Mouse (Mus musculus) MEL (cell line): ENCODE results near the gene Scpep1. TPM values are rescaled to one million over a fixed set of nuclear protein-coding genes. Genes with fewer than 3 reads are reported as not detected.

ENCODE experiments used
- DNase-seq: peaks from one replicate; pipeline ENCODE4 v3.0.0; 2011; ENCODE audit warnings: low read depth, low spot score
- H3K27ac ChIP-seq: 2 replicates; pipeline ENCODE4 v1.5.1; 2012; ENCODE audit warnings: low read depth, mild to moderate bottlenecking, control low read depth, low read length, moderate library complexity; ENCODE audit not compliant: control insufficient read depth
- H3K27me3 ChIP-seq, 2 experiments: fragments of 150-350 bp in 1 of 2; sonication (generic) in 1 of 2; 2 replicates each; pipeline ENCODE4 v1.6.1; 2012; ENCODE audit warnings: low read length in 2 of 2, mild to moderate bottlenecking in 2 of 2, improper control_type of control experiment in 1 of 2, moderate library complexity in 1 of 2; ENCODE audit not compliant: insufficient read depth in 2 of 2, control insufficient read depth in 1 of 2
- H3K36me3 ChIP-seq, 2 experiments: 2 replicates each; pipeline ENCODE4 v1.6.1; 2012 to 2014; ENCODE audit warnings: low read length in 2 of 2, improper control_type of control experiment in 1 of 2, inconsistent platforms in 1 of 2, mild to moderate bottlenecking in 1 of 2; ENCODE audit not compliant: insufficient read depth in 2 of 2, control insufficient read depth in 1 of 2
- H3K4me1 ChIP-seq, 2 experiments: fragments of 150-350 bp in 1 of 2; sonication (generic) in 1 of 2; 2 replicates each; pipeline ENCODE4 v1.6.1; 2012; ENCODE audit warnings: low read length in 2 of 2, improper control_type of control experiment in 1 of 2, mild to moderate bottlenecking in 1 of 2; ENCODE audit not compliant: insufficient read depth in 2 of 2, control insufficient read depth in 1 of 2
- H3K4me3 ChIP-seq, 2 experiments: fragments of 150-350 bp in 1 of 2; sonication (generic) in 1 of 2; 2 replicates each; pipeline ENCODE4 v1.5.1; 2012; ENCODE audit warnings: low read depth in 2 of 2, low read length in 2 of 2, mild to moderate bottlenecking in 2 of 2, moderate library complexity in 2 of 2, control low read depth in 1 of 2, improper control_type of control experiment in 1 of 2; ENCODE audit not compliant: control insufficient read depth in 1 of 2, insufficient read depth in 1 of 2
- H3K79me2 ChIP-seq: 2 replicates; pipeline ENCODE4 v1.6.1; 2012; ENCODE audit warnings: mild to moderate bottlenecking, low read length, moderate library complexity; ENCODE audit not compliant: control insufficient read depth, poor library complexity, insufficient read depth
- H3K9ac ChIP-seq: 2 replicates; pipeline ENCODE4 v1.6.1; 2012; ENCODE audit warnings: low read depth, mild to moderate bottlenecking, control low read depth, low read length, moderate library complexity; ENCODE audit not compliant: control insufficient read depth, poor library complexity, severe bottlenecking
- H3K9me3 ChIP-seq: fragments of 150-350 bp; sonication (generic); replicated peaks from 2 replicates; pipeline ENCODE4 v1.6.1; 2012; ENCODE audit warnings: mild to moderate bottlenecking, low read length, improper control_type of control experiment, moderate library complexity; ENCODE audit not compliant: insufficient read depth
- BHLHE40 ChIP-seq: IDR thresholded peaks from 2 replicates; pipeline ENCODE4 v1.6.1; 2012; ENCODE audit warnings: low read depth, mild to moderate bottlenecking, inconsistent platforms, low read length, improper control_type of control experiment, borderline replicate concordance
- CTCF ChIP-seq, 3 experiments: IDR thresholded peaks in 2 of 3; conservative IDR thresholded peaks in 1 of 3; 2 replicates each; pipeline ENCODE4 v1.5.1; 2011 to 2012; ENCODE audit warnings: low read length in 3 of 3, low read depth in 2 of 3, mild to moderate bottlenecking in 2 of 3, improper control_type of control experiment in 1 of 3, inconsistent platforms in 1 of 3, mixed read lengths in 1 of 3, moderate library complexity in 1 of 3; ENCODE audit not compliant: control insufficient read depth in 1 of 3, insufficient read depth in 1 of 3, poor library complexity in 1 of 3, severe bottlenecking in 1 of 3
- E2F4 ChIP-seq: IDR thresholded peaks from 2 replicates; pipeline ENCODE4 v1.6.1; 2011; ENCODE audit warnings: low read depth, low read length, improper control_type of control experiment, borderline replicate concordance
- ETS1 ChIP-seq: IDR thresholded peaks from 2 replicates; pipeline ENCODE4 v1.6.1; 2012; ENCODE audit warnings: low read depth, mild to moderate bottlenecking, inconsistent platforms, low read length, improper control_type of control experiment, moderate library complexity
- GABPA ChIP-seq: IDR thresholded peaks from 2 replicates; pipeline ENCODE4 v1.6.1; 2012; ENCODE audit warnings: low read depth, mild to moderate bottlenecking, inconsistent platforms, low read length, improper control_type of control experiment, moderate library complexity
- KAT2A ChIP-seq: conservative IDR thresholded peaks from 2 replicates; pipeline ENCODE4 v1.6.1; 2012; ENCODE audit warnings: low read depth, low read length, improper control_type of control experiment, inconsistent platforms
- MAX ChIP-seq: IDR thresholded peaks from 2 replicates; pipeline ENCODE4 v1.6.1; 2011; ENCODE audit warnings: low read length, improper control_type of control experiment
- MXI1 ChIP-seq: IDR thresholded peaks from 2 replicates; pipeline ENCODE4 v1.6.1; 2011; ENCODE audit warnings: mild to moderate bottlenecking, low read depth, low read length, improper control_type of control experiment
- MYB ChIP-seq: IDR thresholded peaks from 2 replicates; pipeline ENCODE4 v1.6.1; 2011; ENCODE audit warnings: mild to moderate bottlenecking, low read depth, low read length, improper control_type of control experiment
- MYC ChIP-seq: IDR thresholded peaks from 2 replicates; pipeline ENCODE4 v1.6.1; 2011; ENCODE audit warnings: low read depth, mild to moderate bottlenecking, low read length, improper control_type of control experiment, moderate library complexity
- POLR2A ChIP-seq, 2 experiments: IDR thresholded peaks; 2 replicates each; pipeline ENCODE4 v1.6.1; 2011 to 2012; ENCODE audit warnings: low read length in 2 of 2, mild to moderate bottlenecking in 2 of 2, control low read depth in 1 of 2, improper control_type of control experiment in 1 of 2, low read depth in 1 of 2, moderate library complexity in 1 of 2; ENCODE audit not compliant: control insufficient read depth in 1 of 2, insufficient read depth in 1 of 2, poor library complexity in 1 of 2
- RCOR1 ChIP-seq: IDR thresholded peaks from 2 replicates; pipeline ENCODE4 v1.6.1; 2012; ENCODE audit warnings: low read depth, mild to moderate bottlenecking, inconsistent platforms, low read length, improper control_type of control experiment
- TAL1 ChIP-seq: IDR thresholded peaks from 2 replicates; pipeline ENCODE4 v1.6.1; 2012; ENCODE audit warnings: mild to moderate bottlenecking, inconsistent platforms, low read length, moderate library complexity, mixed read lengths
- TCF12 ChIP-seq: IDR thresholded peaks from 2 replicates; pipeline ENCODE4 v1.6.1; 2014; ENCODE audit warnings: low read depth, mild to moderate bottlenecking, inconsistent platforms, low read length, improper control_type of control experiment, moderate library complexity
- ZKSCAN1 ChIP-seq: IDR thresholded peaks from 2 replicates; pipeline ENCODE4 v1.6.1; 2012; ENCODE audit warnings: low read depth, mild to moderate bottlenecking, inconsistent platforms, low read length, improper control_type of control experiment, moderate library complexity
- ZMIZ1 ChIP-seq: IDR thresholded peaks from 2 replicates; pipeline ENCODE4 v1.6.1; 2012; ENCODE audit warnings: low read depth, mild to moderate bottlenecking, inconsistent platforms, low read length, improper control_type of control experiment, moderate library complexity
- ZNF384 ChIP-seq: IDR thresholded peaks from 2 replicates; pipeline ENCODE4 v1.6.1; 2012; ENCODE audit warnings: low read depth, mild to moderate bottlenecking, inconsistent platforms, low read length, improper control_type of control experiment
- polyA plus RNA-seq, 2 experiments: library from polyadenylated mRNA; stranded (reverse) in 1 of 2; unstranded in 1 of 2; fragments of >175 nt in 1 of 2; fragments of >200 nt in 1 of 2; gene quantifications; 2 replicates each; pipeline versions ENCODE4 v1.2.1 to v1.2.4; 2012; ENCODE audit warnings: low replicate concordance in 2 of 2, low read depth in 1 of 2; ENCODE audit not compliant: insufficient read length in 2 of 2, insufficient read depth in 1 of 2, missing spikeins in 1 of 2
- total RNA-seq: library from RNA; depleted of rRNA; stranded (reverse); fragments of 300-350 nt; gene quantifications from 2 replicates; pipeline ENCODE4 v1.2.3, GENCODE M21; 2012

Gene Scpep1
- total and polyA plus RNA-seq, 3 experiments, result 7.9 to 15.6 TPM; not detected in 1

DNA sequence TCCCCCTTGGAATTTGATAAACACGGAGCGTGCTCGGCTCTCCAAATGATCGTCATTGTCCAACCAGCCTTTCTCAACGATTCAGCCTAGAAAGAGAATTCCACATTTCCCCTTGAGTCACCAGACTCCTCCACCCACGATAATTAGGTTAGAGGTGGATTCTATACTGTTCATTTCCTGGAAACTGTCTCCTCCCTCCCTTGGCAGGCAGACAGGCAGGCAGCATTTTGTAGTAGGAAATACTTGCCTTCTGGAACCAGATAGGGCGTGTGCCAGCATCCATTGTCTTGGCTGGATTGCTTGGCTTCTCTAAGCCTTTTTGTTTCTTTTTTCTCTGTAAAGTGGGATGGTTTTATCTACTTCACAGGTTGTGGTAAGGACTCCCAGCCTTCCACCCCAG lies 41.2 kb upstream of the Scpep1 start (continued):
- TF ChIP-seq RCOR1, result peak; percentile 54; the same call in 1 of the 2 replicates
- no peak for TF ChIP-seq MYB
- no peak for TF ChIP-seq E2F4
- TF ChIP-seq TCF12, result no peak
- TF ChIP-seq MAX, result no peak
- TF ChIP-seq CTCF (IDR thresholded peaks at IDR 0.05 in 2 of 3, conservative IDR thresholded peaks at IDR 0.05 in 1 of 3; ENCODE audit: control insufficient read depth in 1 of 3, insufficient read depth in 1 of 3, low read depth in 2 of 3, low read length in 3 of 3, poor library complexity in 1 of 3, severe bottlenecking in 1 of 3), result no peak
- TF ChIP-seq KAT2A, result no peak
- no peak for TF ChIP-seq ZMIZ1
- TF ChIP-seq TAL1, result peak; percentile 49
- no peak for TF ChIP-seq GABPA
- no peak for TF ChIP-seq POLR2A (IDR thresholded peaks at IDR 0.05; ENCODE audit: control insufficient read depth in 1 of 2, insufficient read depth in 1 of 2, low read depth in 1 of 2, low read length in 2 of 2, poor library complexity in 1 of 2)
- TF ChIP-seq BHLHE40, result peak; percentile 23; the same call in 1 of the 2 replicates

DNA sequence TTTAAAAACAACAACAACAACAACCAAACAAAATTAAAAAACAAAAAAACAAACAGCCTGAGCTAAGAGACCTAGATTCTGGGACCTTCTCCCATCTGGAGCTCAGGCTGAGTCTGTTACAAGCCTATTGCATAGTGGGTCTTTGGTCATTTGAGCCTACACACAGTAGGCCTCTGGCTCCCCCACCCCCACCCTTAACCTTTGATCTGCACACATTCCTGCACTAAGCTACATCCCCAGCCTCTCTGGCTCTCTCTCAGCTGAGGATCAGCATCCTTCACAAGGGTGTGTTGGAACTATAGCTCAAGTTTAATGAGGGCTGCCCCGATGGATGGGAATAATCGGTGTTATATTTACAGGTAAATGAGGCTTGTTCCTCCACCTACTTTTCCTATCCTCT lies 40.4 kb upstream of the Scpep1 start:
- H3K9me3 ChIP-seq, result no peaks in the 10 kb centered on the region
- no peak for DNase-seq
- H3K9ac ChIP-seq, result no peak overlapping the region
- peaks cover 14% of the 10 kb centered on the region for H3K79me2 ChIP-seq
- TF ChIP-seq ZKSCAN1 (peak; percentile 76), MXI1 (no peak), RCOR1 (no peak), ETS1 (no peak)
- H3K4me3 ChIP-seq, result no peak overlapping the region
- no peak overlapping the region for H3K27ac ChIP-seq
- H3K36me3 ChIP-seq, result peaks cover 3 to 24% of the 10 kb centered on the region in 2 experiments; a peak in 3 of 4 replicates
- H3K27me3 ChIP-seq, result no peaks in the 10 kb centered on the region
- peaks cover 12 to 27% of the 10 kb centered on the region in 2 experiments for H3K4me1 ChIP-seq

DNA sequence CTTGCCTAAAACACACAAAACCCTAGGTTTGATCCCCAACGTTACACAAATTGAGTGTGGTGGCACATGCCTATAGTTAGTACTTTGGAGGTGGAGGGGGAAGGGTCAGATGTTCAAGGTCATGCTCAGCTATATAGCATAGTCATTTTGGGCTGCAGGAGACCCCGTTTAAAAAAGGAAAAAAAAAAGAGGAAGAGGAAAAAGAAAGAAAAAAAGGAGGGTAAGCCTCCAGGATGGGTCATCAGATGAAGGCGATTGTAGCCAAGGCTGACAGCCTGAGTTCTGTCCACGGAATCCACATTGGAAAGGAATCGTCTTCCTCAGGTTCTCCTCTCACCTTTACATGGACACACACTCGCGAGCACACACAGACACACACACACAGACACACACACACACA lies 39.2 kb upstream of the Scpep1 start:
- peak overlapping the region; percentile 5; the same call in 1 of the 2 replicates for H3K9ac ChIP-seq
- H3K4me3 ChIP-seq, result no peak overlapping the region
- peaks cover 8 to 24% of the 10 kb centered on the region in 2 experiments for H3K4me1 ChIP-seq
- H3K27ac ChIP-seq, result no peak overlapping the region
- TF ChIP-seq MYC, result no peak
- peak; percentile 71; the same call in 1 of the 2 replicates for TF ChIP-seq ZNF384
- TF ChIP-seq, all 39 proteins: peak for 1
- no peaks in the 10 kb centered on the region for H3K9me3 ChIP-seq
- DNase-seq, result no peak
- peaks cover 3 to 22% of the 10 kb centered on the region in 2 experiments for H3K36me3 ChIP-seq
- peaks cover 3% of the 10 kb centered on the region for H3K79me2 ChIP-seq
- H3K27me3 ChIP-seq, result no peaks in the 10 kb centered on the region
